Mouse (Mus musculus): ENCODE data around the gene Nwd2. TPM values are rescaled to one million over a fixed set of nuclear protein-coding genes. Genes with fewer than 3 reads are reported as not detected.
A peak's percentile ranks its signal among the peaks of the same experiment; 100 is the strongest.

Nwd2 gene
- total RNA-seq, 1 experiment from 2014 or later: not detected

DNA sequence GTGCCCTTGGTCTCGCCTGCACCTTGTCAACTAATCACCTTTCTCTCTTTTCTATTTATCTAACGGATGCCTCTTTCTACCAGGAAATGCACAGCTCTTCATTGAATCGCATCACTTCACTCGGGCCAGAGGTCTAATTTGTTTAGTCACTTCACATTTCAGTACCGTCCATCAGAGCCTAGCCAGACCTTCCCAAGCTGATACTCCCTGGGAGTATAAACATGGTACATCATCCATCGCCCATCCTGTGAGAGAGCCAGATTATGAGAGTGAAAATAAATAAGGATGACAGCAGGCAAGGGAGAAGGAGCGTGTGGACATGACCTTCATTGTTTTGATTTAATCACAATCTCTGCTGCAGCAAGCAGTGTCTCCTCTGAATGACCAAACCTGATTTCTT lies 86.6 kb downstream of the Nwd2 start:
- ATAC-seq (replicated peaks in 1 of 2; ENCODE audit: insufficient read depth in 1 of 2, low FRiP score in 2 of 2, low TSS enrichment in 1 of 2, low read depth in 1 of 2, poor library complexity in 2 of 2, severe bottlenecking in 2 of 2): no peak

DNA sequence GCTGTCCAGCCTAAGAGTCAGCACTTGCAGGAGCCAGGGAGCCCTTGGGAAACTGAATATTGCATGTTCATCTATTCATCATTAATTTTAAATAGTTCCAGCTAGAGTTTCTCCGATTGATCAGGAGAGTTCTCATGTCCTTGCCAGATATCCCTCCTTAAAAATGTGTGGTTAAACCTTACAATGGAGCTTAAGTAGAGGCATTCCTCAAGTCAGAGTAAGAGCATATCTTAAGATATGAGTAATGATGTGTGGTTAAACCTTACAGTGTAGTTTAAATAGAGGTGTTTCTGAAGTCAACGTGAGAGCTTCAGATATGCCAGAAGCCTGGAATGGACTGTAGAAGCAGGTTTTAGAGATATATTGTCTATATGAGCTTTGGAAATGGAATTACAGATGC lies 94.5 kb downstream of the Nwd2 start:
- no peak for ATAC-seq (replicated peaks in 1 of 2; ENCODE audit: insufficient read depth in 1 of 2, low FRiP score in 2 of 2, low TSS enrichment in 1 of 2, low read depth in 1 of 2, poor library complexity in 2 of 2, severe bottlenecking in 2 of 2)

DNA sequence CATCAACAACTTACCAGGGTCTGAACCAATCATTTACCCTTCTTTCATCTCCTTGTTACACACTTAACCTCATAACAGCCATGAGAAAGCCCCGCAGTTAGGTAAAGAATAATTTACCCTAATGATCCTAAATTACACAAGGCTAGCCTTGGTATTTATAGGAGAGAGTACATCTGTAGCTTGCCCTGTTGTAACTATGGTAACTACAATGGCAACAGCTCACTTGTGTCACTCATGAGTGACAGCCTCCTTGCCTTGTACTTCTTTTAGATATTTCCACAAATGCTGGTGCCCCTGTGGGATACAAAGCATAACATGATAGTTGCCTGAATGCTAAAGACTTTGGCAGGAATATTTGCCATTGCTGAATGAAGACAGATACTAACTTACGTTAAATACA lies 99.4 kb downstream of the Nwd2 start:
- ATAC-seq (replicated peaks in 1 of 2; ENCODE audit: insufficient read depth in 1 of 2, low FRiP score in 2 of 2, low TSS enrichment in 1 of 2, low read depth in 1 of 2, poor library complexity in 2 of 2, severe bottlenecking in 2 of 2): no peak

DNA sequence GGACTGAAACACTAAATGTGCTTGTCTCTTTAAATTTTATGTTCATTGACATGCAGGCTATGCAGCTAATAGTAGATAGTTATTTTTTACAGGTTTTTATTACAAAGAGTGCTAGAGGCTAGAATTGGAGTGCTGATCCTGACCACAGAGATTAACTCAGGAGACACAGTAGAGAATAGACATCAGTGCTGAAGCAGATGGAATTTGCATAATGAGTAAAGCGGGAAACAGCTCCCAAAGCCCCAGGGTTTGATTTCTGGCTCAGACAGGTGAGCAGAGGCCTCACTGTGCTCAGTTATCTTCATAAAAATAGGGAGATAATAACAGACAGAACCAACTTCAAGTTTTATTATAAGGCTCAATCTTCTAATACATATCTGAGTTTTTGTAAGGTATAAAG lies 99.9 kb downstream of the Nwd2 start:
- ATAC-seq (replicated peaks in 1 of 2; ENCODE audit: insufficient read depth in 1 of 2, low FRiP score in 2 of 2, low TSS enrichment in 1 of 2, low read depth in 1 of 2, poor library complexity in 2 of 2, severe bottlenecking in 2 of 2): no peak

DNA sequence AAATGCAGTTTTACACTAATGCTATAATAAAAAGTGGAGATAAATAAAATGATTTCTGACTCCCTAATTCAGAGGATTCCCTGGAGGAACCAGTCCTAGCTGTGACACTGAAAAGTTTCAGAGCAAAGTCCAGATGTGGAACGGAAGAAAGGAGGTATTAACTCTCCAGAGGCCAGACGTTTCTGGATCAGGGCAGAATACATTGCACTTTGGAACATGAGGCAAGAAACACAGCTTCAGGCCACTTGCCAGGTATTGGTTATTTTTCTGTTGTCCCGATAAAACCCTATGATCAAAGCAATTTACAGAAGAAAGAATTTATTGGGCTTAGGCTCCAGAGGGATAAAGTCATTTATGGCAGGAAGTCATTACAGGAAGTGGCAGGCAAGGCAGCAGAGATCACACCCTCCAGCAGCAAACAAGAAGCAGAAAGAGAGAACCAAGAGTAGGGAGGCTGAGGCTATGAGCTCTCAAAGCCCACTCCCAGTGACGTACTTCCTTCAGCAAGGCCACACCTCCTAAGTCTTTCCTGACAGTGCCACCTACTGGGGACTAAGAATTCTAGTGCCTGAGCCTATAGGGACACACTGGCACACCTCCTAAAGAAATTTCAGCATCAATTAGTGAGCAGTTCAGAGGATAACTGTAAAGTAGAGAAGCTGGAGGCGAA lies 106.3 kb downstream of the Nwd2 start:
- peak; percentile 22 to 48; a peak in 2 of 4 replicates for ATAC-seq (replicated peaks in 1 of 2; ENCODE audit: insufficient read depth in 1 of 2, low FRiP score in 2 of 2, low TSS enrichment in 1 of 2, low read depth in 1 of 2, poor library complexity in 2 of 2, severe bottlenecking in 2 of 2)

DNA sequence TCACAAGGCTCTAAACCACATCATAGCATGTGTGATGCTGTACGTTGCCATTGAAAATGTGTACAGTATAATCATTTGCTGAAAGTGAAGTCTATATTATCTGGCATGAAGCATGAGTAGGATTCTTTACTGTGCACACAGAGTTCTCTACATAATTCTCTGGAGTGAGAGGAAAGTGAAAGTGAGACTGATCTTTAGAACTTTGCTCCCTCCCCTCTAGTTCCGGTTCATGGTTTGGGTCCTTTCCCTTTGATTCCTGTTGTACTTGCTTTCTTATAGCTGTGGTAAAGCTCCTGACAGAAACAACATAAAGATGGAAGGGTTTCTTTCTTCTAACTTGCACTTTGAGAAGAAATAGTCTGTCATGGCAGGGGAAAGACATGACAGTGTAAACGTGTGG lies 107.0 kb downstream of the Nwd2 start:
- peak; percentile 7 to 62; a peak in 1 of 4 replicates for ATAC-seq (replicated peaks in 1 of 2; ENCODE audit: insufficient read depth in 1 of 2, low FRiP score in 2 of 2, low TSS enrichment in 1 of 2, low read depth in 1 of 2, poor library complexity in 2 of 2, severe bottlenecking in 2 of 2)

DNA sequence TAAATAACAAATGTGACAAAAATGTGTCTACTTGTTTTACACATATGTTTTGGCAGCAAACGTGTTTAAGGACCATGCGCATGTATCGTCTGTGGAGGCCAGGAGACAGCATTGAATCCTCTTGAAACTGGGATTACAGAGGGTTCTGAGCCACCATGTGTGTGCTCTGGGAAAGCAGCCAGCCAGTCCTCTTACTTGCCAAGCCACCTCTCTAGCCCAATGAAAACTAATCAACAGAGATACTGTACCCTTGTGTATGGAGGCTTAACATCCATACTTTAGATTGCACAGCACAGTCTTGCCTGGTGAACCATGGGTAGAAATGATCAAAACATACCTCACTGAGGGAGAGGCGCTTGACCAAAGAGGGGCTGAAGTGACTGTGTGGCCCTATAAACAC lies 117.0 kb downstream of the Nwd2 start:
- no peak for ATAC-seq (replicated peaks in 1 of 2; ENCODE audit: insufficient read depth in 1 of 2, low FRiP score in 2 of 2, low TSS enrichment in 1 of 2, low read depth in 1 of 2, poor library complexity in 2 of 2, severe bottlenecking in 2 of 2)

DNA sequence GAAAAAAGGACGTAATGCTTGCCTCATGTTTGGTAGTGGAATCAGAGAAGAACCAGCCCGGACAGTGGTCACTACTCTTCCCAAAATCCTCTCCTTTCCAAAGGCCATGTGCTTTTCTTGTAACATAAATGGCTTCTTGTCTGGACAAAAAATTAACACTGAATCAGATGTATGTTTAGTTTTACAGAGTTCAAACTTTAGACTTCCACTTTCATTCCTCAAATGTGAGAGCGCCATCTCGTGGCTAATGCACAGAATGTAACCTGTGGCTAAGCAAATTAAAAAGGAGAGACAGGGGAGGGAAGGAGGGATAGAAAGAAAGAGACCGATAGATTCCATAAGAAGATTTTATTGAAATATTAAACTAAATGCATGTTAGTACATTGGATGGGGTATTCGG lies 117.8 kb downstream of the Nwd2 start:
- ATAC-seq (replicated peaks in 1 of 2; ENCODE audit: insufficient read depth in 1 of 2, low FRiP score in 2 of 2, low TSS enrichment in 1 of 2, low read depth in 1 of 2, poor library complexity in 2 of 2, severe bottlenecking in 2 of 2): peak; percentile 76 to 80; a peak in 3 of 4 replicates

DNA sequence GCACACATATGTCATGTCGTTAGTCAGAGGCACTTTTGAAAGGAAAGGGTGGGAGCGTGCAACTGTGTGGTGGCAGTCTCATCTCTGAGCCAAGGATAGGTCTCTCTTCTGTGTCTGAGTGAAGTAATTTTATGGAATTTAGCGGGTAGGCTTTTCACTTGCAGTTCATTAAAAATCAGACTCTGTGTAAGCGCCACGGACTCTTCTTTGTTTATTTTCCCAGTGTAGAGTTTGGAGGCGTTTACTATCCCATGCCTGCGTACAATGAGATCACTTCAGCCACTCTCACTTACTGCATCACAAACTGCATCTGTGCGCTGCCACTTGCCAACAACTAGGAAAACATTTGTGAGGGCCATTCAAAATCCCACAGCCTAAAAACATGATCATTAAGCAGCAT lies 118.6 kb downstream of the Nwd2 start:
- ATAC-seq (replicated peaks in 1 of 2; ENCODE audit: insufficient read depth in 1 of 2, low FRiP score in 2 of 2, low TSS enrichment in 1 of 2, low read depth in 1 of 2, poor library complexity in 2 of 2, severe bottlenecking in 2 of 2): no peak

DNA sequence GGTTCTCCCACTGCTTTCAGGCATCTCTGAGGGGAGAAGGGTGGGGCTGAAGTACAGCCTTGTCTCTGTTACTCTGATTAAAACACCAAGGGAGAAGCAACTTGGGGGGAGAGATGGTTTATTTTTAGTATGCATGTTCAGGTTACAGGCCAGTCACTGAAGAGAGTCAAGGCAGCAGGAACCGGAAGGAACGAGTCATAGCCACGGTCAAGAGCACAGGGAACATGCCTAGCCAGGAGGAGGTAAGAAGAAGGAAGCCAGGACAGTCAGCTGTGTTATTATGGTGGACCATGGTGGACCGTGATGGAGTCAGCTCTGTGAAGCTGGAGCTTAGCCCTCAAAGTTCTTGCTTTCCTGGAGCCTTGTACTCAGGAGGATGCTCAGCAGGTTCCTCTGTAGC lies 119.3 kb downstream of the Nwd2 start:
- ATAC-seq (replicated peaks in 1 of 2; ENCODE audit: insufficient read depth in 1 of 2, low FRiP score in 2 of 2, low TSS enrichment in 1 of 2, low read depth in 1 of 2, poor library complexity in 2 of 2, severe bottlenecking in 2 of 2): no peak

DNA sequence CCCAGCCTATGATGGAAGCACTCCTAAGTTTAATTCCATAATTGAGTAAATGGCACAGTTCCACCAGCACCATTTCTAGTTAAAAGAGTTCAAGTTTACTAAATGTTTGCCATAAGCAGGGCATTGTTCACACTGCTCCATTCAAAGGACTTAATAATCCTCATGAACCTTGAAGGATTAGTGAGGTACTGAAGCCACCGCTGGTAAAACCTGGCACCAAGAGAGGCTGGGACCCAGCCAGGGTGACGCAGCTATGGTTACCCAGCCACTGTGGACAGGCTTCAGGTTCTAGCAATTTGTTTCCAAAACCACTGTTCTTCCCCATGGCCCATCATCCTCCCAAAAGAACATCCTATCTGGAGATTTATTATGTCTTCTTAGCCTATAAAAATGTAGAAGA lies 124.1 kb downstream of the Nwd2 start:
- no peak for ATAC-seq (replicated peaks in 1 of 2; ENCODE audit: insufficient read depth in 1 of 2, low FRiP score in 2 of 2, low TSS enrichment in 1 of 2, low read depth in 1 of 2, poor library complexity in 2 of 2, severe bottlenecking in 2 of 2)

DNA sequence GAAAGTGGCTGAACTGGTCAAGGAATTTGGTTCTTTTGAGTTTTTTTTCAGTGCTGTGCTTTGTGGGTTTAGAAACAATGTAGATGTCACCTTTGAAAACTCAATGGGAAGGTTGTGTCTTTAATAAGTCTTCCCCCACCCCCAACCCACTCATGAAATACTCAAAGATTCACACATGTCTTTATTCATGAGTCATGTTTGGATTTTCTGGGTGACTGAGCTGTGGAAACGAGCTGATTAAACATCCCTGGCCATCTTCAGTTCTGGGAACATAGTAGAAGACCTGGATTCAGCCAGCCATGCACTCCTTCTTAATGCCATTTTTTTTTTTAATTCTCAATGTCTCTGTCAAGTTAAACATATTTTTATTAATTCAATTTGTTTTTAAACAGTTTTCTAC lies 124.7 kb downstream of the Nwd2 start:
- no peak for ATAC-seq (replicated peaks in 1 of 2; ENCODE audit: insufficient read depth in 1 of 2, low FRiP score in 2 of 2, low TSS enrichment in 1 of 2, low read depth in 1 of 2, poor library complexity in 2 of 2, severe bottlenecking in 2 of 2)

DNA sequence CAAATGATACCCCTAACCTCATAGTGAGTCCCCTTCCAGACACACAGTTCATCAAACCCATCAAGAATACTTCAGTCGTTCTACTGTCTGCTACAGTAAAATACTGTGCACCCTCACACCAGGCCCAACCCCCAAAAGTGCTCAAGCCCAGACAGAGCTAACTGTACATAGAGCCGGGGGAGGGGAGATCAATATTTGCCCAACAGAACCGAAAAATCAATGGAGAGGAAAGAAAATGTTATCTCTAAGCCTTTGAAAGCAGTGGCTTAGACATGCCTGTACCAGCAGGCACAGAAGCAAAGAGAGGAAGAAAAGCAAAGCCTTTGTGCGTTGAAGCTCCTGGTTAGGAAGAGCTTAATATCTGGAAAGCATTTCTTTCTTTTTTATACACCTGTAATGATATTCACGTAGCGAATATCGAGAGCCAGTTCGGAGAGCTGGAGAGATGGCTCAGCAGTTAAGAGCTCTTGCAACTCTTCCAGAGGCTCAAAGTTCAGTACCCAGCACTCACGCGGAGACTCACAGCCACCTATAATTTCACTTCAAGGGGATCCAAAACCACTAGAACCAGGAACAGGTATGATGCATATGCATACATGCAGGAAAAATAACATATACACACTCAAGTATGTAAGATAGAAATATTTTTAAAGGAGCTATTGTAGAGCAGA lies 139.4 kb downstream of the Nwd2 start:
- no peak for ATAC-seq (replicated peaks in 1 of 2; ENCODE audit: insufficient read depth in 1 of 2, low FRiP score in 2 of 2, low TSS enrichment in 1 of 2, low read depth in 1 of 2, poor library complexity in 2 of 2, severe bottlenecking in 2 of 2)

DNA sequence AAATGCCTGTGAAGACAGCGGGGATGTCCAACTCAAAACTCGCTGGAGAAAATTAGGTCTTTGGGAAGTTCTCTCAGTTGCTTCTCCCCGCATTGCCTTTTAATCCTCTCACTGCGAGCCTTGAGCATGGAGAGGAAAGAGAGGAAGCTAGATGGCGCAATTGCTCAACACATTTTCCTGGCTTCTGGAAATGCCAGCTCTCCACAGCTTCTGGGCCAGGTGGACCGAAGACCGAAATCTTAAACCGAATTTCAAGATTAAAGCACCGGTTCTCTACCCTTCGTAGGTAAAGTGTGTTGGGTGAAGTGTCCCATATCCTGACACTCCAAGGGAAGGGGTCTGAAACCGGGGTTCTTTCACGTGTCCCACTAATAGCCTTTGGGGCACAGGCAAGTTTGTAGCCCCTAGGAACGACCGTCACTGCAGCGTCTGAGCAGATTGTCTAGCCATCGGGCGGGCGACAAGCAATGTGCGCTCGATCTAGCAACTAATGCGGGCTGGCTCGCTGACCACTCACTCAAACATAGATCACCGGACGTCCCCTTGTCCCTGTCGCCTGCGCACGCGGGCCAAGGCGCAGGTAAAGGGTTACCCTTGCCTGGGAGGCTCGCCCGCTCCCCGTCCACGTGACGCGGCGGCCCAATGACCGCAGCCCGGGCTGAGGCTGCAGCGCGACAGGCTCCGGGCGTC lies 163.1 kb downstream of the Nwd2 start, which contains the start of gene 0610040J01Rik:
Gene 0610040J01Rik (plus strand): TSS at position 545 of the 690 bp plus-strand sequence.
- peak; percentile 90 to 92 for ATAC-seq (replicated peaks in 1 of 2; ENCODE audit: insufficient read depth in 1 of 2, low FRiP score in 2 of 2, low TSS enrichment in 1 of 2, low read depth in 1 of 2, poor library complexity in 2 of 2, severe bottlenecking in 2 of 2)

DNA sequence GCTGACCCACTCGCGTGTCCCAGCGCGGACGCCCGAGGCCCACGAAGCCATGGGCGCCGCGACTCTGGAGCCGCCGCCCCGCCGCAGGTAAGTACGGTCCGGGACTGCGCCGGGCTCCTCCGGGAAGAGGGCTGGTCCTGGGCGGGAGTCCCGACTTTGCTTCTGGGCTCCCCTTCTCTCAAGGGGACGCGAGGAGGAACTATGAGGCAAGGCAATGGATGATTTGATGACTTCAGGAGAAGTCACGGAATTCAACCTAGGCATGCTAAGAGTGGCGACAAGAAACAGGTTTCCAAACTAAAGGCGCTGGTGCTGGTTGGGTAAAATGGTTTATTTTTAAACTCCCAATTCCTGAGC lies 163.6 kb downstream of the Nwd2 start:
- ATAC-seq (replicated peaks in 1 of 2; ENCODE audit: insufficient read depth in 1 of 2, low FRiP score in 2 of 2, low TSS enrichment in 1 of 2, low read depth in 1 of 2, poor library complexity in 2 of 2, severe bottlenecking in 2 of 2): peak in 1 of 2 experiments; percentile 9; a peak in 1 of 4 replicates

DNA sequence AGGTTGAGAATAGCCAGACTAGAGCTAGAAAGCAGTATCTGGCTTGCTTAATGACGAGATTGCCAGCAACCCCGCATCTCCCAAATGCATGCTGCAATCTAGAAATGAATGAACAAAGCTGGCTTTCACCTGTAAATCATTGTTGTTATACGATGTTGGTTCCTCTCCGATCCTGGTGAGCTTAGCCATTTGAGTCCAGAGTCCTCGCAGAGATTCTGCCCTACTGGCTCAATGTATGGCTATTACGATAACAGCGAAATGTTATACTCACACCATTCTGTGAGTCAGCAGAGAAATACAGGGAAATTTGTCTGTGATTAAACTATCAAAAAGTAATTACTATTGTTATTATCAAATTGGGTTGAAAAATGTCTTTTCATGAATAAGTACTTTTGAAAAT lies 167.7 kb downstream of the Nwd2 start:
- ATAC-seq (replicated peaks in 1 of 2; ENCODE audit: insufficient read depth in 1 of 2, low FRiP score in 2 of 2, low TSS enrichment in 1 of 2, low read depth in 1 of 2, poor library complexity in 2 of 2, severe bottlenecking in 2 of 2): no peak

DNA sequence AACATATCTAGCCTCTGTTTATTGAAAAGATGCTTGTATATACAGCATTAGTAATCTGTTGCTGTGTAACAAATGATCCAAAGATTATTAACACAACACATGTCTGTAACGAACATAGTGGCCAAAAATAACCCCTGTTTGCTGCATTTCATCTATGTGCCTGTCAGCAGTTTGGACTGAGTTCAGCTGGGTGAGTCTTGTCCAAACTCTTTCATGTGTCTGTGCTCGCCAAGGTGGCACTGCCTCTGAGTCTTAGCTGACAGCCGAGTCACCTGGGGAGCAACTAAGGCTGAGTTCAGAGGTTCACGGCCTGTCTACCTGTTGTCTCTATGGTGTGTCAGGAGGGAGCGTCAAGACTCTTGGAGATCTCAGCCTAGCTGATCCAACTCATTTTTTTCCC lies 168.4 kb downstream of the Nwd2 start:
- ATAC-seq (replicated peaks in 1 of 2; ENCODE audit: insufficient read depth in 1 of 2, low FRiP score in 2 of 2, low TSS enrichment in 1 of 2, low read depth in 1 of 2, poor library complexity in 2 of 2, severe bottlenecking in 2 of 2): no peak

DNA sequence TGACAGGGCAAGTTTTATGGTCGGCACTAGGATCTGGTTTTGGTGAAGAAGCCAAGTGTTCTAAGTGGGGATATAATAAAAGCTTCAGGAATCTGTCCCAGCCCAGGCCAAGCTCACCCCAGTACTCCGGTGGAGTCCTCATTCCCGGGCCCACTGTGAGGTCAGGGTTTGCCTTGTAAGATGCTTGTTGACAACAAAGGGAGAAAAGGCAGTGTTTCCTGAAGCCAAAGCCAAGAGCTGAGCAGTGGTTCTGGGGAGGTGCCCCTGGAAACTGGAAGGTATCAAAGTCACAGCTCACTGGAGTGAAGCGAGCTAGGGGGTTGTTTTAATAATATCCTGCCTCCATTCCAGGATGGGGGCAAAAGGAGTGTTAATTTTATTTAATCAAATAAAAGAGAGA lies 170.1 kb downstream of the Nwd2 start:
- ATAC-seq (replicated peaks in 1 of 2; ENCODE audit: insufficient read depth in 1 of 2, low FRiP score in 2 of 2, low TSS enrichment in 1 of 2, low read depth in 1 of 2, poor library complexity in 2 of 2, severe bottlenecking in 2 of 2): no peak
